Mouse (Mus musculus) liver, embryonic 13.5 days (tissue): Measurements from ENCODE around the gene Slc6a11. TPM values are rescaled to one million over a fixed set of nuclear protein-coding genes. Genes with fewer than 3 reads are reported as not detected.
A peak's percentile ranks its signal among the peaks of the same experiment; 100 is the strongest.

Experiments used
- ATAC-seq: fragments of 200-750 bp; cut with Nextera tagmentation; 2 replicates; pipeline ENCODE4 v1.8.0; 2017; ENCODE audit warnings: low read depth, mild to moderate bottlenecking, moderate number of reproducible peaks, moderate library complexity
- DNase-seq: peaks from one replicate; pipeline ENCODE4 v3.0.0; 2022
- H3K27ac ChIP-seq: fragments of 300-500 bp; sonication (generic); 2 replicates; pipeline ENCODE4 v1.5.1; 2015; ENCODE audit warnings: moderate library complexity, mild to moderate bottlenecking, inconsistent platforms
- H3K27me3 ChIP-seq: fragments of 300-500 bp; sonication (generic); 2 replicates; pipeline ENCODE4 v1.6.1; 2015; ENCODE audit warnings: mild to moderate bottlenecking, inconsistent platforms
- H3K36me3 ChIP-seq: fragments of 300-500 bp; sonication (generic); 2 replicates; pipeline ENCODE4 v1.6.1; 2015; ENCODE audit warnings: mild to moderate bottlenecking, inconsistent platforms
- H3K4me1 ChIP-seq: fragments of 300-500 bp; sonication (generic); replicated peaks from 2 replicates; pipeline ENCODE4 v1.6.1; 2015; ENCODE audit warnings: inconsistent platforms
- H3K4me2 ChIP-seq: fragments of 300-500 bp; sonication (generic); 2 replicates; pipeline ENCODE4 v1.6.1; 2015; ENCODE audit warnings: inconsistent platforms, mild to moderate bottlenecking, moderate library complexity
- H3K4me3 ChIP-seq: fragments of 300-500 bp; sonication (generic); replicated peaks from 2 replicates; pipeline ENCODE4 v1.5.1; 2015; ENCODE audit warnings: mild to moderate bottlenecking, inconsistent platforms
- H3K9ac ChIP-seq: fragments of 300-500 bp; sonication (generic); 2 replicates; pipeline ENCODE4 v1.6.1; 2015; ENCODE audit warnings: mild to moderate bottlenecking, inconsistent platforms
- H3K9me3 ChIP-seq: fragments of 300-500 bp; sonication (generic); replicated peaks from 2 replicates; pipeline ENCODE4 v1.6.1; 2016; ENCODE audit warnings: inconsistent platforms
- WGBS: fragments of 180-500 bp; shearing (Covaris S2); methylation state at CpG from one replicate; pipeline ENCODE4 v1.1.7; 2015; ENCODE audit not compliant: insufficient replicate concordance; 5-methylcytosine and 5-hydroxymethylcytosine counted together
- polyA plus RNA-seq: library from polyadenylated mRNA; unstranded; fragments of >200 nt; fragmentation: Nextera tagmentation; extraction: Ambion mirVana; gene quantifications from 2 replicates; pipeline ENCODE4 v1.2.1, GENCODE M21; 2015

The Slc6a11 gene
- polyA plus RNA-seq = 0.07 and 0.14 TPM in 2 replicates

DNA sequence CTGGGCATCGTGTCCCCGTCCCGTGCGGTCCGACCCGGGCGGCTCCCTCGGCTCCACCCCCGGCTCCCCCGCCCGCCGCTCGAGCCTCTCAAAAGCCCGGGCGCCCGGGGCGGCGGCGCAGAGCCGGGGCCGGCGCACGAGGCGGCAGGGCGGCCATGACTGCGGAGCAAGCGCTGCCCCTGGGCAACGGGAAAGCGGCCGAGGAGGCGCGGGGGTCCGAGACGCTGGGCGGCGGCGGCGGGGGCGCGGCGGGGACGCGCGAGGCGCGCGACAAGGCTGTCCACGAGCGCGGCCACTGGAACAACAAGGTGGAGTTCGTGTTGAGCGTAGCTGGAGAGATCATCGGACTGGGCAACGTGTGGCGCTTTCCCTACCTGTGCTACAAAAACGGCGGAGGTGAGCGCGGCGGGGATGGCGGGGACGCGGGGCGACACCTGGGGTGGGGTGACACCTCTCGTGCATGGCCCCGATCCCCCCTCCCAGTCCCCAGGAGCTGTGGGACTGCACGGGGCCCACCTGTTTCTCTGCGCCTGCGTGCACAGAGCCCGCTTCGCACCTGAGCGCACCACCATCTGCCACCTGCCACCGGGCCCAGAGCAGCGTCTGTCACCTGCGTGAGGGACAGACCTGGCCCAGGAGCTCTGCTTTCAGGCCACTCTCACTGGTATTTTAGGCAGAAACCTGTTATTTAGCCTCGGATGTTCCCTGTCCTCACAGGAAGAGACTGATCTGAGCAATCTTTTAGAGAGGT lies at the start of gene Slc6a11:
TSS of gene Slc6a11 (plus strand) at position 120 of the 751 bp plus-strand sequence.
- H3K4me3 ChIP-seq = 0 out of 2 replicates have a peak within 1 kb of the TSS, but pooled peaks have one; percentile 8

GRCm38 (mm10) chr6:114087106-114087505 lies 43.9 kb upstream of the Slc6a11 start:
- no peak overlapping the region for H3K9ac ChIP-seq
- no peak overlapping the region for H3K4me2 ChIP-seq
- H3K27me3 ChIP-seq = no peaks in the 10 kb centered on the region
- no peaks in the 10 kb centered on the region for H3K4me1 ChIP-seq
- 16% methylated on average over 7 of the region's 7 CpGs for WGBS
- H3K4me3 ChIP-seq = no peak overlapping the region
- no peak overlapping the region for H3K27ac ChIP-seq
- H3K9me3 ChIP-seq = no peaks in the 10 kb centered on the region
- ATAC-seq (no peak), DNase-seq (peak; percentile 6)
- H3K36me3 ChIP-seq = no peaks in the 10 kb centered on the region

More for the DNA sequence above, at the start of gene Slc6a11:
- 7% methylated on average over 76 of the region's 76 CpGs for WGBS
- Histone ChIP-seq H3K27me3 (peaks cover 48% of the 10 kb centered on the region), H3K4me2 (peak within 1 kb of the TSS; percentile 41), H3K27ac (no peak within 1 kb of the TSS), H3K9ac (no peak within 1 kb of the TSS), H3K9me3 (no peaks in the 10 kb centered on the region), H3K36me3 (no peaks in the 10 kb centered on the region), H3K4me1 (no peaks in the 10 kb centered on the region)
- ATAC-seq (no peak), DNase-seq (no peak)

DNA sequence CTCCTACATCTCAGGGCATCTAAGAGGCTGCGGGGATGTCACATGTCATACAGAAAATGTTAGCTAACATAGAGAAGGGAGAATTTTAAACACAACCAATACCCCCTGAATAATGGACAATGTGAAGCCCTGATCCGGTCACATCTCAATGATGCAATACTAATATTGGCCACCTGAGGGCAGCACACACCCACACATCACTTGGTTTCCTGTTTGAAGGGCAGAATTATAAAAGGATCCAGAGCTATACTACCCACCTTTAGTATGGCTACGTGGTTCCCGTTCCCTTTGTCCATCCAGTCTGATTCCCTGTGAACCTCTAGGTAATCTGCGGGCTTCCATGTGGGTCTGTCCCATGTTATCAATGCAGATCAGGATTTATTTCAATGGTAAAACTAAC lies 41.4 kb upstream of the Slc6a11 start:
- Histone ChIP-seq H3K9ac (no peak overlapping the region), H3K27me3 (no peaks in the 10 kb centered on the region), H3K4me1 (no peaks in the 10 kb centered on the region), H3K36me3 (no peaks in the 10 kb centered on the region), H3K27ac (no peak overlapping the region), H3K4me3 (no peak overlapping the region), H3K4me2 (no peak overlapping the region), H3K9me3 (no peaks in the 10 kb centered on the region)
- DNase-seq (peak; percentile 5), ATAC-seq (no peak)
- 16% methylated on average over 5 of the region's 5 CpGs for WGBS

DNA sequence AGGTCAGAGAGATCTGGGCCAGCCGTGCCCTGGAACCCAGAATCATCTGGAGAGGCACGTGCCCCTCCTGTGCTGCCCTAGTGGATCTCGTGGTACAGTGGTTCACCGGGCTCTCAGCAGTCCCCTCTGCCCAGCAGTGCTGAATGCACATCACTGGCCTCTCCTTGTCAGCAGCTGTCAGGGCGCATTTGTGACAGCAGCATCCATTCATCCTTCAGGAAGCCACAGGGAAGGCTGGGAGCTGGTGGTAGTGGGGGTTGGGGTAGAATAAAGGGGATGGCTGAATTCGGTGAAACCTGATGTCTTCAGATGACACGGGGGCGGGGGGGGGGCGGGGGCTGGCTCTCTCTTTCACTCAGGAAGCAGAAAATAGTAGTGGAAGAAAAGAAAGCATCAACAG lies 38.8 kb upstream of the Slc6a11 start:
- H3K27ac ChIP-seq = no peak overlapping the region
- no peaks in the 10 kb centered on the region for H3K27me3 ChIP-seq
- 49% methylated on average over 9 of the region's 9 CpGs for WGBS
- H3K4me3 ChIP-seq = no peak overlapping the region
- no peak overlapping the region for H3K9ac ChIP-seq
- no peaks in the 10 kb centered on the region for H3K4me1 ChIP-seq
- H3K9me3 ChIP-seq = no peaks in the 10 kb centered on the region
- ATAC-seq (no peak), DNase-seq (no peak)
- no peak overlapping the region for H3K4me2 ChIP-seq
- H3K36me3 ChIP-seq = no peaks in the 10 kb centered on the region

- ATAC-seq (no peak), DNase-seq (no peak)
- WGBS = 60% methylated on average over 16 of the region's 16 CpGs
- Histone ChIP-seq H3K27me3 (no peaks in the 10 kb centered on the region), H3K9ac (no peak overlapping the region), H3K4me3 (no peak overlapping the region), H3K9me3 (no peaks in the 10 kb centered on the region), H3K27ac (no peak overlapping the region), H3K36me3 (no peaks in the 10 kb centered on the region), H3K4me2 (no peak overlapping the region), H3K4me1 (no peaks in the 10 kb centered on the region)
These were observed 36.8 kb upstream of the Slc6a11 start for GRCm38 (mm10) chr6:114094251-114094650.

DNA sequence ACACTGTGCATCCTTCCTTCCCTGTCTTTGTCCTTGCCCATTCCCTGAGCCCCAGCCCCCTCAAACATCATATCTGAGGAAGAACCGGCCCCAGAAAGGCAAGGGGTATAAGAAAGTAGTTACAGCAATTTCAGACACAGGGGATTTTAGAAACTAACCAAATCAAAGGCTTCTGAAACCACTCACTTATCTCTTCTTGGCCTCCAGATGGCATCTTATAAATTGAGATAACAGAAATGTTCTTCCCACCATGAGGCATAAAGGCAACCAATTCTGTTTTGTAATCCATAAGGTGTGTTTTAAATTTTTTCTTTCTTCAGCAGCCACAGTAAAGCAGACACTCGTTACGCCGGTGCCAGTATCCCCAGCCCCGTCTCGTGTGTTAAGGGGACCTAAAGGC lies 34.5 kb upstream of the Slc6a11 start:
- no peak for DNase-seq
- no peaks in the 10 kb centered on the region for H3K36me3 ChIP-seq
- ATAC-seq = no peak
- H3K9me3 ChIP-seq = no peaks in the 10 kb centered on the region
- H3K4me2 ChIP-seq = no peak overlapping the region
- 65% methylated on average over 6 of the region's 6 CpGs for WGBS
- no peak overlapping the region for H3K9ac ChIP-seq
- H3K27ac ChIP-seq = no peak overlapping the region
- no peak overlapping the region for H3K4me3 ChIP-seq
- H3K27me3 ChIP-seq = no peaks in the 10 kb centered on the region
- no peaks in the 10 kb centered on the region for H3K4me1 ChIP-seq

DNA sequence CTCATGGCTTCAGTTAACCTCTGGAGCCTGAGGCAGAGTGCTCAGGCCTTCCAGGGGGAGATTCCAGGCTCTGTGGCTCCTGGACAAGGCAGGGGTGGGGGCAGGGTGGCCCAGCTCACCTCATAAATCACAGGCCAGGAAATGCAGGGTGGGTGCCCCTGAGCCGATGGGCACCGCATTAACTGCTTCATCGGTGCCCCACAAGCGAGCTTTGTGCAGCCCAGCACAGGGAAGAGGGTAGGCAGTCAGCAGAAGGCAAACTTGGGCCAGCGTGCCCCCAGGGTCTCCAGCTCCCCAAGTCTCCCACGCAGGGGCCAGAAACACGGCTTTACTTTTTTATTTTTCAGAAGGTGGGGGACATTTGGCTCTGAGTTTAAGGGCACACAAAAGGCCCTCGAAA lies 29.1 kb upstream of the Slc6a11 start:
- Histone ChIP-seq H3K9ac (no peak overlapping the region), H3K27ac (no peak overlapping the region), H3K4me2 (no peak overlapping the region), H3K4me3 (no peak overlapping the region), H3K4me1 (no peaks in the 10 kb centered on the region), H3K27me3 (no peaks in the 10 kb centered on the region), H3K36me3 (no peaks in the 10 kb centered on the region), H3K9me3 (no peaks in the 10 kb centered on the region)
- 47% methylated on average over 8 of the region's 8 CpGs for WGBS
- DNase-seq (no peak), ATAC-seq (no peak)

- Histone ChIP-seq H3K4me2 (no peak overlapping the region), H3K27me3 (no peaks in the 10 kb centered on the region), H3K9me3 (no peaks in the 10 kb centered on the region), H3K4me1 (no peaks in the 10 kb centered on the region), H3K27ac (no peak overlapping the region), H3K4me3 (no peak overlapping the region), H3K36me3 (no peaks in the 10 kb centered on the region), H3K9ac (no peak overlapping the region)
- WGBS = 71% methylated on average over 5 of the region's 5 CpGs
- no peak for DNase-seq
- ATAC-seq = no peak
These were observed 11.5 kb upstream of the Slc6a11 start for GRCm38 (mm10) chr6:114119507-114119906.

DNA sequence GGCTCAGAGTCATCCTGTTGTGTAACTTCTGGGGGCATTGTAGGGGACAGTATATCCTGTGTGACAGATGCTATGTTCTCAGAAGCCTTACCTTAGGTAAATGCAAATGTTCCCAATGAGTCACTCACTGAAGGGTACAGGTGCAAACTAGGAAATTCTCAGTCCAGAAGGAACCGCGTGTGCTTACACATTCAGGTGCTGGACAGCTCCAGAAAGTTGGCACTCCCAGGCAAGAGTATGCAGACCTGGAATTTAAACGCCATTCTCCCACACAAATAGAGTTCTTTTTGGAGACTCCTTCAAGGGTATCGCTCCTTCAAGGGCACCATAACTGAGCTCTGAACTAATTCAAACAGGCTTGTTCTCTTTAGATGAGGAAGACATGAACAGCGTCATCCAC lies 5.5 kb upstream of the Slc6a11 start:
- Histone ChIP-seq H3K36me3 (no peaks in the 10 kb centered on the region), H3K4me1 (no peaks in the 10 kb centered on the region), H3K9ac (no peak overlapping the region), H3K4me2 (no peak overlapping the region), H3K9me3 (no peaks in the 10 kb centered on the region), H3K4me3 (no peak overlapping the region), H3K27me3 (peaks cover 22% of the 10 kb centered on the region), H3K27ac (no peak overlapping the region)
- WGBS = 51% methylated on average over 5 of the region's 5 CpGs
- DNase-seq = no peak
- ATAC-seq = no peak

DNA sequence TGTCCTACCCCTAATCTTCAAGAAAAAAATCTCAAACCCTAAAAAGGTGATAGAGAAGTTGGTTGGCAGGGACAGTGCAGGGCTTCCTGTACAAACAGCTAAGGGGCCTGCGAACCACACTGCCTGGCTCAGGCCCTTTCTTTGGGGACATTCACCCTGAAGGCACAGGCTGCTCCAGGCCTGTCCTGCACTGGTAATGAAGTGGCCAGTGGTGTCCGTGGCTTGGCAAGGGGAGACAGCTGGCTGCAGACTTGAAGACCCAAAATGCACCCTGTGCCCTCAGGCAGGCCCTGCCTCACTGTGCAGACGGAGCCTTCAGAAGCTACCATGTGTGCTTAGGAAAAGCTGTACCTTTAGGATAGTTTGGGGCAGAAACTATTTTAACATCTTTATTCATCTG lies 1.4 kb downstream of the Slc6a11 start:
- no peak for ATAC-seq
- no peaks in the 10 kb centered on the region for H3K36me3 ChIP-seq
- H3K4me3 ChIP-seq = no peak overlapping the region
- peaks cover 48% of the 10 kb centered on the region for H3K27me3 ChIP-seq
- no peaks in the 10 kb centered on the region for H3K4me1 ChIP-seq
- no peak overlapping the region for H3K27ac ChIP-seq
- H3K9ac ChIP-seq = no peak overlapping the region
- no peak overlapping the region for H3K4me2 ChIP-seq
- H3K9me3 ChIP-seq = no peaks in the 10 kb centered on the region
- WGBS = 67% methylated on average over 3 of the region's 3 CpGs
- no peak for DNase-seq

- Histone ChIP-seq H3K4me3 (no peak overlapping the region), H3K9me3 (no peaks in the 10 kb centered on the region), H3K27ac (no peak overlapping the region), H3K9ac (no peak overlapping the region), H3K36me3 (no peaks in the 10 kb centered on the region), H3K4me2 (no peak overlapping the region), H3K4me1 (no peaks in the 10 kb centered on the region), H3K27me3 (peaks cover 48% of the 10 kb centered on the region)
- WGBS = 68% methylated on average over 8 of the region's 8 CpGs
- ATAC-seq (no peak), DNase-seq (no peak)
These were observed 1.9 kb downstream of the Slc6a11 start for GRCm38 (mm10) chr6:114132916-114133315.

DNA sequence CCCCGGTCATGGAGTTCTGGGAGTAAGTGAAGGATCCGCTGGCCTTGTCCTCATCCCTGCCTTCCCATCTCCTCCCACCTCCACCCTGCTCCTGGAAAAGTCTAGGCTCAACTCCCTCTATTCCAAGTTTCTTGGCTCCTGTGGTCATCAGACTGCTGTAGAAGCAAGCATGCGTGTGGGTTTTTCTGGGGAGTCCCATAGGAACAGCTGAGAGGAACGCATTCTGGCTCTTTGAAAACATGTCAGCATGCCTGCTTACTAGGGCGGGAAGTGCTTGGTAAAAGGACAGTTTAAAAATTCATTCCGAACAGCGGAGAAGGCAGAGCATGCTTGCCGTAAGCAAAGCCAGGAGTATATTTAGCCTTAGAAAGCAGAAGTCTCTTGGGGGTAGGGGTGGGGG lies 7.9 kb downstream of the Slc6a11 start:
- Histone ChIP-seq H3K9ac (no peak overlapping the region), H3K27me3 (no peaks in the 10 kb centered on the region), H3K4me1 (no peaks in the 10 kb centered on the region), H3K4me3 (no peak overlapping the region), H3K27ac (no peak overlapping the region), H3K36me3 (no peaks in the 10 kb centered on the region), H3K9me3 (no peaks in the 10 kb centered on the region), H3K4me2 (no peak overlapping the region)
- WGBS = 66% methylated on average over 8 of the region's 8 CpGs
- DNase-seq (no peak), ATAC-seq (no peak)
